Mouse (Mus musculus) kidney, adult 2 months (tissue): ENCODE measurements at regions not wholly inside any gene's neighbourhood (a gene's known extent, or its start where the extent isn't known, plus 50 kb on each side); places are given as distances from the start of the nearest gene placed in this dataset.

Experiments
- CTCF ChIP-seq: fragments of 200-500 bp; conservative IDR thresholded peaks from 2 replicates; pipeline ENCODE4 v1.5.1; 2011; ENCODE audit warnings: low read depth, mild to moderate bottlenecking, control low read depth, low read length, moderate library complexity, mixed read lengths; ENCODE audit not compliant: insufficient read depth, insufficient read length
- POLR2A ChIP-seq: fragments of 200-500 bp; IDR thresholded peaks from one replicate; pipeline ENCODE4 v1.6.1; 2011; ENCODE audit warnings: low read depth, low read length, control low read depth

DNA sequence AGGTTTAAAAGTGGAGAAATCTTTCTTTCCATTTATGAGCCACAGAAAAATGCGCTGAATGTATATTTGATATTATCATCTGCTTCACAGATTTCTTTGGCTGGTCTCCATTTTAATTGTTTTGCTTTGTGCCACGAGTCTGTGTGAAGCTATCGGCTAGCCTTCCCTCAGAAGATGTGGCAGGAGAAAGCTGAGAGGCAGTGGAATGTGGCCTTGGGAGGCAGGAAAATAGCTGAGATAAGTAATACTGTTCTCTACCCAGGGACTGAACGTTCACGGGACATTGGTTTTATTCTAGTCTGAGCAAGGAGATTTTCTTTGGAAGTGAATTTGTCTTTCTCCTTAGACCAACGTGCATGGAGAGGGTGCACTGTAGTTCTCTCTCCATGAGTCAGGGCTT, 112.3 kb downstream of the Qpct start:
- no peak for TF ChIP-seq CTCF
- no peak for TF ChIP-seq POLR2A
